Mouse (Mus musculus) cerebellum, adult 2 months (tissue): Measurements from ENCODE around the gene Cd59b.

ENCODE experiments used
- CTCF ChIP-seq: fragments of 200-500 bp; IDR thresholded peaks from 2 replicates; pipeline ENCODE4 v1.5.1; 2011; ENCODE audit warnings: low read depth, mild to moderate bottlenecking, control low read depth, low read length, moderate library complexity, borderline replicate concordance; ENCODE audit not compliant: insufficient read depth
- POLR2A ChIP-seq: fragments of 200-500 bp; IDR thresholded peaks from 2 replicates; pipeline ENCODE4 v1.6.1; 2011; ENCODE audit warnings: low read length, control low read depth, borderline replicate concordance; ENCODE audit not compliant: insufficient read depth

GRCm38 (mm10) chr2:104109528-104109927 lies 39.9 kb downstream of the Cd59b start:
- TF ChIP-seq POLR2A (no peak), CTCF (no peak)
